Mouse (Mus musculus): ENCODE measurements around the gene Epyc.

- TF ChIP-seq POLR2A (IDR thresholded peaks at IDR 0.05; ENCODE audit: insufficient read length, low read depth) (no peak), SRF (IDR thresholded peaks at IDR 0.05; ENCODE audit: control insufficient read depth, insufficient read length, low read depth) (no peak), USF1 (IDR thresholded peaks at IDR 0.05; ENCODE audit: low read depth) (no peak), CEBPB (IDR thresholded peaks at IDR 0.05; ENCODE audit: insufficient read depth, poor library complexity, severe bottlenecking) (no peak), E2F4 (IDR thresholded peaks at IDR 0.05; ENCODE audit: insufficient read depth) (no peak), MYOG (IDR thresholded peaks at IDR 0.05; ENCODE audit: control insufficient read depth in 1 of 3, insufficient read depth in 1 of 3, insufficient read length in 2 of 3, low read depth in 2 of 3) (no peak), POLR2AphosphoS2 (IDR thresholded peaks at IDR 0.05; ENCODE audit: insufficient read length, low read depth) (no peak), MYOD1 (IDR thresholded peaks at IDR 0.05; ENCODE audit: control insufficient read depth in 1 of 3, insufficient read length in 2 of 3, low read depth in 2 of 3) (no peak)
Observed at GRCm38 (mm10) chr10:97720625-97721024, 76.8 kb downstream of the Epyc start.
